Mouse (Mus musculus): ENCODE data around the gene Lbx1. TPM values are rescaled to one million over a fixed set of nuclear protein-coding genes. Genes with fewer than 3 reads are reported as not detected.

The Lbx1 gene
- total RNA-seq, 4 experiments from 2014 or later: not detected

GRCm38 (mm10) chr19:45234191-45234770 lies 1.3 kb downstream of the Lbx1 start:
- DNase-seq (ENCODE audit: low spot score in 2 of 2): no peak

GRCm38 (mm10) chr19:45233496-45234127 lies 2.0 kb downstream of the Lbx1 start:
- DNase-seq (ENCODE audit: low spot score in 2 of 2): no peak

- DNase-seq (ENCODE audit: low spot score in 2 of 2): peak in 1 of 2 experiments; percentile 22
Measured at GRCm38 (mm10) chr19:45232443-45233410, 2.9 kb downstream of the Lbx1 start.

GRCm38 (mm10) chr19:45232036-45232410 lies 3.6 kb downstream of the Lbx1 start:
- DNase-seq (ENCODE audit: low spot score in 2 of 2): no peak

- no peak for DNase-seq (ENCODE audit: low spot score in 2 of 2)
Measured at GRCm38 (mm10) chr19:45231383-45232035, 4.1 kb downstream of the Lbx1 start.

- DNase-seq (ENCODE audit: low spot score in 2 of 2): no peak
Measured at GRCm38 (mm10) chr19:45230848-45231382, 4.7 kb downstream of the Lbx1 start.

- DNase-seq (ENCODE audit: low spot score in 2 of 2): no peak
Measured at GRCm38 (mm10) chr19:45230201-45230611, 5.4 kb downstream of the Lbx1 start.

- no peak for DNase-seq (ENCODE audit: low spot score in 2 of 2)
Measured at GRCm38 (mm10) chr19:45229378-45230135, 6.1 kb downstream of the Lbx1 start.

GRCm38 (mm10) chr19:45228781-45229180 lies 6.8 kb downstream of the Lbx1 start:
- no peak for DNase-seq (ENCODE audit: low spot score in 2 of 2)

- DNase-seq (ENCODE audit: low spot score in 2 of 2): no peak
Measured at GRCm38 (mm10) chr19:45228097-45228496, 7.5 kb downstream of the Lbx1 start.

GRCm38 (mm10) chr19:45227671-45228070 lies 7.9 kb downstream of the Lbx1 start:
- no peak for DNase-seq (ENCODE audit: low spot score in 2 of 2)

GRCm38 (mm10) chr19:45227049-45227448 lies 8.6 kb downstream of the Lbx1 start:
- no peak for DNase-seq (ENCODE audit: low spot score in 2 of 2)

- no peak for DNase-seq (ENCODE audit: low spot score in 2 of 2)
Measured at GRCm38 (mm10) chr19:45226246-45226645, 9.4 kb downstream of the Lbx1 start.

- DNase-seq (ENCODE audit: low spot score in 2 of 2): no peak
Measured at GRCm38 (mm10) chr19:45225130-45225529, 10.5 kb downstream of the Lbx1 start.

- DNase-seq (ENCODE audit: low spot score in 2 of 2): no peak
Measured at GRCm38 (mm10) chr19:45224286-45224559, 11.4 kb downstream of the Lbx1 start.

- DNase-seq (ENCODE audit: low spot score in 2 of 2): no peak
Measured at GRCm38 (mm10) chr19:45223413-45224285, 12.0 kb downstream of the Lbx1 start.

- DNase-seq (ENCODE audit: low spot score in 2 of 2): no peak
Measured at GRCm38 (mm10) chr19:45222141-45222782, 13.3 kb downstream of the Lbx1 start.

- no peak for DNase-seq (ENCODE audit: low spot score in 2 of 2)
Measured at GRCm38 (mm10) chr19:45221458-45221783, 14.2 kb downstream of the Lbx1 start.

Data from left cerebral cortex, adult 8-10 months (tissue).